Mouse (Mus musculus): ENCODE data around the gene Rexo5. TPM values are rescaled to one million over a fixed set of nuclear protein-coding genes. Genes with fewer than 3 reads are reported as not detected.

Rexo5 gene
- polyA plus RNA-seq, 1 experiment from 2014 or later, result 10.8 TPM

DNA sequence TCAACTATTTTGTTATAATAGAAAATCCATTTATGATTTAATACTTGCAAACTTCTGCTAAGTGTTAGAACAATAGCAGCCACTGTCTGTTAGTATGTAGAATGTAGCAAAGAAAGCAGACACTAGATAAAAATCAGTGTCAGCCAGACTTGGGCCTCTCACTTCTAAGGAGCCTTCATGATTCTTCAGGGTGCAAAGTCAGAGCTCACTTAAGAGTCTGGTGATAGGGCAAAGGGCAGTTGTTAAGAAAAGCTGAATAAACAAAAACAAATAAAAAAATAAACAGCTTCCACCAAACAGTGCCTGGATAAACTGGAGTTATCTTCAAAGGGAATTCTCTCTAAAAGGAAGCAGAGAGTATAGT is 67.1 kb downstream of the Rexo5 start:
- peaks cover 8% of the 10 kb centered on the region; the same call in 1 of the 2 replicates for H3K36me3 ChIP-seq
- no peaks in the 10 kb centered on the region for H3K27me3 ChIP-seq
- H3K4me1 ChIP-seq (replicated peaks), result peaks cover 44% of the 10 kb centered on the region
- H3K4me2 ChIP-seq, result no peak overlapping the region
- H3K9ac ChIP-seq, result no peak overlapping the region
- ATAC-seq (ENCODE audit: low read depth), result no peak
- DNase-seq, result no peak
- H3K9me3 ChIP-seq (replicated peaks), result no peaks in the 10 kb centered on the region
- H3K27ac ChIP-seq, result no peak overlapping the region
- no peak overlapping the region for H3K4me3 ChIP-seq (replicated peaks)

- DNase-seq (no peak), ATAC-seq (ENCODE audit: low read depth) (peak; percentile 49; the same call in 1 of the 2 replicates)
- no peak overlapping the region for H3K9ac ChIP-seq
- WGBS (ENCODE audit: insufficient replicate concordance), result 53% methylated on average over 6 of the region's 6 CpGs
- H3K4me1 ChIP-seq (replicated peaks), result peaks cover 48% of the 10 kb centered on the region
- no peak overlapping the region for H3K4me3 ChIP-seq (replicated peaks)
- peaks cover 8% of the 10 kb centered on the region; the same call in 1 of the 2 replicates for H3K36me3 ChIP-seq
- no peaks in the 10 kb centered on the region for H3K9me3 ChIP-seq (replicated peaks)
- no peaks in the 10 kb centered on the region for H3K27me3 ChIP-seq
- H3K27ac ChIP-seq, result no peak overlapping the region
- no peak overlapping the region for H3K4me2 ChIP-seq
Measured at GRCm38 (mm10) chr7:119861335-119862091, 67.7 kb downstream of the Rexo5 start.

DNA sequence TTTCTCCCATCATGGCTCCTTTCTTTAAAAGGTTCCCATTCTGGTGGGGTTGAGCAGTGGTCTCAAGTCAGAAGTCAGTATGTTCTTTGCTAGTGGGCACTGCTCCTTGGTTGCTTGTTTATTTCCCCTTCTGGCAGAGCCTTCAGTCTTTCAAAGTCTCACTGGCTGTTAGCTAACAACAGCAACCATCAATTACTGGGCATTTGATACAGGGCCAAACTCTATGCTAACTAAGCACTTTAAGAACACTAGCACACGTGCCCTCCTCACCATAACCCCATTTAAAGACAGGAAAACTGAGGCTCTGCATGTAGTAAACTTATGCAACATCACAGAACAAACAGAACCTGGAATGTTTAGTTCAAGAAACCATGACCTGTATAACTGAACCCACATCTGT is 68.4 kb downstream of the Rexo5 start:
- ATAC-seq (ENCODE audit: low read depth) (no peak), DNase-seq (no peak)
- Histone ChIP-seq H3K36me3 (peaks cover 8% of the 10 kb centered on the region; the same call in 1 of the 2 replicates), H3K9me3 (replicated peaks) (no peaks in the 10 kb centered on the region), H3K4me2 (no peak overlapping the region), H3K4me3 (replicated peaks) (no peak overlapping the region), H3K27ac (no peak overlapping the region), H3K9ac (no peak overlapping the region), H3K4me1 (replicated peaks) (peaks cover 48% of the 10 kb centered on the region), H3K27me3 (no peaks in the 10 kb centered on the region)
- 41% methylated on average over 1 of the region's 1 CpGs for WGBS (ENCODE audit: insufficient replicate concordance)

- no peak overlapping the region for H3K4me2 ChIP-seq
- no peak overlapping the region for H3K27ac ChIP-seq
- no peak overlapping the region for H3K4me3 ChIP-seq (replicated peaks)
- peaks cover 48% of the 10 kb centered on the region for H3K4me1 ChIP-seq (replicated peaks)
- 59% methylated on average over 5 of the region's 5 CpGs for WGBS (ENCODE audit: insufficient replicate concordance)
- ATAC-seq (ENCODE audit: low read depth) (peak; percentile 81), DNase-seq (peak; percentile 17)
- H3K27me3 ChIP-seq, result no peaks in the 10 kb centered on the region
- H3K36me3 ChIP-seq, result peaks cover 2% of the 10 kb centered on the region; the same call in 1 of the 2 replicates
- H3K9ac ChIP-seq, result no peak overlapping the region
- no peaks in the 10 kb centered on the region for H3K9me3 ChIP-seq (replicated peaks)
Measured at GRCm38 (mm10) chr7:119864500-119864899, 70.7 kb downstream of the Rexo5 start.

DNA sequence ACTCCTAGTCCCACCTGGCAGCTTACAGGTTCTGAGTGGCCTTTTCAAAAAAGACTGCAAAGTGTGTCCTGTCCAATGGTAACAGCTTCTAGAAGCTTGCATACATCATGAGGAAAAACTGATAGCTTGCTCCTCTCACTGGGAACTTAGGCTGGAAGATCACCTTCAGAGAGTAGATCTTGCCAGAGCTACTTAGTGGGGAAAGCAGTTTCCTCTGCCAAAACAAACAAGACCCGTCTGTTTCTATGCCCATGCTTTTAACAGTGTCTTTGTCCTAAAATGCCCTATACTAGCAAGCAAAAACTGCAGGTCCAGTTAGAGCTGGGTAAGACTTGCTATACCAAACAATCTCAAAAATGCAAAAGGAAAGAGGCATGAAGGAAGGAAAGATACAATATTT is 72.3 kb downstream of the Rexo5 start:
- Histone ChIP-seq H3K4me1 (replicated peaks) (peaks cover 39% of the 10 kb centered on the region), H3K4me3 (replicated peaks) (no peak overlapping the region), H3K9me3 (replicated peaks) (no peaks in the 10 kb centered on the region), H3K9ac (no peak overlapping the region), H3K4me2 (no peak overlapping the region), H3K27me3 (no peaks in the 10 kb centered on the region), H3K36me3 (no peaks in the 10 kb centered on the region), H3K27ac (no peak overlapping the region)
- 67% methylated on average over 1 of the region's 1 CpGs for WGBS (ENCODE audit: insufficient replicate concordance)
- no peak for ATAC-seq (ENCODE audit: low read depth)
- no peak for DNase-seq

- Histone ChIP-seq H3K9me3 (replicated peaks) (no peaks in the 10 kb centered on the region), H3K4me1 (replicated peaks) (no peaks in the 10 kb centered on the region), H3K4me3 (replicated peaks) (no peak overlapping the region), H3K27ac (no peak overlapping the region), H3K4me2 (no peak overlapping the region), H3K36me3 (no peaks in the 10 kb centered on the region), H3K9ac (no peak overlapping the region), H3K27me3 (no peaks in the 10 kb centered on the region)
- ATAC-seq (ENCODE audit: low read depth) (no peak), DNase-seq (no peak)
- 84% methylated on average over 4 of the region's 4 CpGs for WGBS (ENCODE audit: insufficient replicate concordance)
Measured at GRCm38 (mm10) chr7:119872204-119872603, 78.4 kb downstream of the Rexo5 start.

GRCm38 (mm10) chr7:119873050-119873449 is 79.2 kb downstream of the Rexo5 start:
- H3K9ac ChIP-seq, result no peak overlapping the region
- 53% methylated on average over 2 of the region's 2 CpGs for WGBS (ENCODE audit: insufficient replicate concordance)
- ATAC-seq (ENCODE audit: low read depth) (no peak), DNase-seq (no peak)
- no peaks in the 10 kb centered on the region for H3K36me3 ChIP-seq
- H3K27me3 ChIP-seq, result no peaks in the 10 kb centered on the region
- H3K4me3 ChIP-seq (replicated peaks), result no peak overlapping the region
- no peaks in the 10 kb centered on the region for H3K4me1 ChIP-seq (replicated peaks)
- H3K9me3 ChIP-seq (replicated peaks), result no peaks in the 10 kb centered on the region
- H3K4me2 ChIP-seq, result no peak overlapping the region
- no peak overlapping the region for H3K27ac ChIP-seq

- no peak overlapping the region for H3K4me3 ChIP-seq (replicated peaks)
- WGBS (ENCODE audit: insufficient replicate concordance), result 57% methylated on average over 3 of the region's 3 CpGs
- no peaks in the 10 kb centered on the region for H3K9me3 ChIP-seq (replicated peaks)
- no peak overlapping the region for H3K27ac ChIP-seq
- no peak overlapping the region for H3K4me2 ChIP-seq
- no peaks in the 10 kb centered on the region; the same call in none of the 2 replicates for H3K4me1 ChIP-seq (replicated peaks)
- H3K27me3 ChIP-seq, result no peaks in the 10 kb centered on the region
- H3K36me3 ChIP-seq, result no peaks in the 10 kb centered on the region
- no peak for ATAC-seq (ENCODE audit: low read depth)
- no peak for DNase-seq
- no peak overlapping the region for H3K9ac ChIP-seq
Measured at GRCm38 (mm10) chr7:119875776-119876440, 82.1 kb downstream of the Rexo5 start.

DNA sequence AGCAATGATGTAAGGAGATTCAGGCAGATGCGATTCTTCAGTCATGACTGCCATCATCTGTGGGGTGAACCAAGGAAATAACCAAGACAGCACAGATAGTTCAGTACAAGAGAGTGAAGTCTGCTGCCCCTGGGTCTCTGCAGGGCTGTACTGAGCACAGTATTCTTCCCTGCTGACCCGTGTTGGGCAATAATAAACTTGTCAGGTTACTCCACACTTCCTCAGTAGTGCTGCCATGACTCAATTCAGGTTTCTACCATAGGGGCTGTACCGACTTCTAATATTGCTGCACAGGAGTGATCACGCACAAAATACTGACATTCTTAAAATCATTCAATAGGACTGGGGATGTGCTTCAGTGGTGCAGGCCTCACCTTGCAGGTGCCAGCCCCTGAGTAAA is 85.4 kb downstream of the Rexo5 start:
- Histone ChIP-seq H3K36me3 (no peaks in the 10 kb centered on the region), H3K27ac (no peak overlapping the region), H3K4me3 (replicated peaks) (no peak overlapping the region), H3K27me3 (no peaks in the 10 kb centered on the region), H3K9me3 (replicated peaks) (no peaks in the 10 kb centered on the region), H3K4me2 (no peak overlapping the region), H3K4me1 (replicated peaks) (no peaks in the 10 kb centered on the region; the same call in none of the 2 replicates), H3K9ac (no peak overlapping the region)
- 72% methylated on average over 4 of the region's 4 CpGs for WGBS (ENCODE audit: insufficient replicate concordance)
- ATAC-seq (ENCODE audit: low read depth) (0 out of 2 replicates have a peak, but pooled peaks have one; percentile 43), DNase-seq (no peak)

DNA sequence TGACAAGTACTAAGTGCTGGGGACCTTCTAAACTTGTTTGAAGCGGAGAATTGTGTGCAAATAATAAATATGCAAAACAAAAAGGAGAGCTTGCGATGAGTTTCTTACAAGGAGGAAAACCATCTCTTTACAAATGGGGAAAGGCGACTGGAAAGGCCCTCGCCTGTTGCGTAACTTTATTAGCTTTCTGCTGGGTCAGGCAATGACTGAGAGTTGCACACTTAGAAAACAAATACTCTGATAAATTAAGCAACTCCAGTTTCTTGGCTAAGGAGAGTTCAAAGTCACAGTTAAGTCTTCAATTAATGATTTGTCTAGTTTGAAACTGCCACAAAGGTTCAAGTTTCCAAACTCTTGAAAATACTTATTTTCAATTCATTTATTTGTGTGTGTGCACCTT is 86.5 kb downstream of the Rexo5 start:
- DNase-seq, result no peak
- H3K36me3 ChIP-seq, result no peaks in the 10 kb centered on the region
- H3K27me3 ChIP-seq, result no peaks in the 10 kb centered on the region
- H3K4me1 ChIP-seq (replicated peaks), result no peaks in the 10 kb centered on the region; the same call in none of the 2 replicates
- H3K9ac ChIP-seq, result no peak overlapping the region
- no peaks in the 10 kb centered on the region for H3K9me3 ChIP-seq (replicated peaks)
- no peak for ATAC-seq (ENCODE audit: low read depth)
- H3K4me3 ChIP-seq (replicated peaks), result no peak overlapping the region
- H3K4me2 ChIP-seq, result no peak overlapping the region
- 76% methylated on average over 5 of the region's 5 CpGs for WGBS (ENCODE audit: insufficient replicate concordance)
- no peak overlapping the region for H3K27ac ChIP-seq

- ATAC-seq (ENCODE audit: low read depth) (no peak), DNase-seq (no peak)
- Histone ChIP-seq H3K27me3 (no peaks in the 10 kb centered on the region), H3K9me3 (replicated peaks) (no peaks in the 10 kb centered on the region), H3K36me3 (no peaks in the 10 kb centered on the region), H3K27ac (no peak overlapping the region), H3K4me2 (no peak overlapping the region), H3K9ac (no peak overlapping the region), H3K4me1 (replicated peaks) (no peaks in the 10 kb centered on the region; the same call in none of the 2 replicates), H3K4me3 (replicated peaks) (no peak overlapping the region)
- WGBS (ENCODE audit: insufficient replicate concordance), result 79% methylated on average over 2 of the region's 2 CpGs
Measured at GRCm38 (mm10) chr7:119881229-119881628, 87.4 kb downstream of the Rexo5 start.

DNA sequence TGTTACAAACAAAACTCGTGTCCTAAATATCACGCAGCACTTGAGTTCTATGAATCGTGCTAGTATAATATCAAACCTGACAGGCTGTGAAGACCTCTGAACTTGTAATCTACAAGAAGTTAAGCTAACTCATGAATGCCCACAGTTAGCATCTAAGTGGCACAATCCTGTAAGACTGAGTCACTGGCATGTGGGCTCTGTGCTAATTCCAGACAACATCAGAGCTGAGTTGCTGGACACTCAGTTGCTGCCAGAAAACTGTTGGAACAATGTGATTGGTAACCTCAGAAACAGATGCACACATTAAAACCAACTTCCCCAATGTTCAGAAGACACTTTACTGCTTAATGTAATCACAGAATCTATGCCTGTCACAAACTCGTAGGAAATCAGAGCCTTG is 94.1 kb downstream of the Rexo5 start:
- H3K36me3 ChIP-seq, result no peaks in the 10 kb centered on the region
- no peak overlapping the region for H3K27ac ChIP-seq
- ATAC-seq (ENCODE audit: low read depth) (no peak), DNase-seq (no peak)
- no peak overlapping the region for H3K9ac ChIP-seq
- H3K4me2 ChIP-seq, result no peak overlapping the region
- 63% methylated on average over 4 of the region's 4 CpGs for WGBS (ENCODE audit: insufficient replicate concordance)
- H3K9me3 ChIP-seq (replicated peaks), result no peaks in the 10 kb centered on the region
- H3K4me1 ChIP-seq (replicated peaks), result peaks cover 3% of the 10 kb centered on the region
- no peaks in the 10 kb centered on the region for H3K27me3 ChIP-seq
- H3K4me3 ChIP-seq (replicated peaks), result no peak overlapping the region
